In genomic region chr12:77208576-77209180, GRCm38 (mm10) we compare ENCODE assay signal across 1 mouse cellular context.
A peak's percentile ranks its signal among the peaks of the same experiment; 100 is the strongest.
TF ChIP-seq lines count a peak whose summit lies in the region.

No protein-coding gene starts in this region.

TF ChIP-seq in MEL, 35 proteins besides CTCF, POLR2A, EP300 and RAD21 (continued from another document):
- TF ChIP-seq MAZ (IDR thresholded peaks at IDR 0.05; ENCODE audit: low read depth, low read length) (no peak), KAT2A (conservative IDR thresholded peaks at IDR 0.05; ENCODE audit: low read depth, low read length) (no peak), MAFK (IDR thresholded peaks at IDR 0.05; ENCODE audit: borderline replicate concordance, low read depth, low read length) (no peak), TBP (IDR thresholded peaks at IDR 0.05; ENCODE audit: low read depth, low read length) (peak; percentile 86), CHD1 (IDR thresholded peaks at IDR 0.05; ENCODE audit: low read depth, low read length) (peak; percentile 90), MAX (IDR thresholded peaks at IDR 0.05; ENCODE audit: low read length) (peak; percentile 82), SMC3 (IDR thresholded peaks at IDR 0.05; ENCODE audit: low read depth, low read length) (no peak), ELF1 (IDR thresholded peaks at IDR 0.05; ENCODE audit: low read depth, low read length) (0 out of 2 replicates have a peak, but pooled peaks have one; percentile 58), ZKSCAN1 (IDR thresholded peaks at IDR 0.05; ENCODE audit: low read depth, low read length) (no peak), JUND (IDR thresholded peaks at IDR 0.05; ENCODE audit: low read depth, low read length) (peak; percentile 75; the same call in 1 of the 2 replicates), POLR2AphosphoS2 (IDR thresholded peaks at IDR 0.05; ENCODE audit: low read length) (0 out of 2 replicates have a peak, but pooled peaks have one; percentile 31), MYB (IDR thresholded peaks at IDR 0.05; ENCODE audit: low read depth, low read length) (peak; percentile 89), USF2 (IDR thresholded peaks at IDR 0.05; ENCODE audit: borderline replicate concordance in 1 of 2, insufficient read depth in 1 of 2, low read depth in 1 of 2, low read length in 2 of 2) (no peak), NRF1 (IDR thresholded peaks at IDR 0.05; ENCODE audit: insufficient read depth, low read depth, low read length, poor library complexity, severe bottlenecking) (no peak), RCOR1 (IDR thresholded peaks at IDR 0.05; ENCODE audit: low read depth, low read length) (peak; percentile 32), UBTF (IDR thresholded peaks at IDR 0.05; ENCODE audit: borderline replicate concordance, insufficient read depth, low read depth, low read length) (0 out of 2 replicates have a peak, but pooled peaks have one; percentile 58), MXI1 (IDR thresholded peaks at IDR 0.05; ENCODE audit: low read depth, low read length) (0 out of 2 replicates have a peak, but pooled peaks have one; percentile 16), ZMIZ1 (IDR thresholded peaks at IDR 0.05; ENCODE audit: low read depth, low read length) (peak; percentile 2; the same call in 1 of the 2 replicates), NELFE (IDR thresholded peaks at IDR 0.05; ENCODE audit: low read depth, low read length) (peak; percentile 41), GATA1 (IDR thresholded peaks at IDR 0.05; ENCODE audit: low read depth, low read length) (peak; percentile 64), GABPA (IDR thresholded peaks at IDR 0.05; ENCODE audit: low read depth, low read length) (no peak), MYC (IDR thresholded peaks at IDR 0.05; ENCODE audit: low read depth, low read length) (peak; percentile 87; the same call in 1 of the 2 replicates), HCFC1 (IDR thresholded peaks at IDR 0.05; ENCODE audit: low read depth, low read length) (no peak)
